Mouse (Mus musculus): Measurements from ENCODE around the gene Pitpnm1.

Gene Pitpnm1

DNA sequence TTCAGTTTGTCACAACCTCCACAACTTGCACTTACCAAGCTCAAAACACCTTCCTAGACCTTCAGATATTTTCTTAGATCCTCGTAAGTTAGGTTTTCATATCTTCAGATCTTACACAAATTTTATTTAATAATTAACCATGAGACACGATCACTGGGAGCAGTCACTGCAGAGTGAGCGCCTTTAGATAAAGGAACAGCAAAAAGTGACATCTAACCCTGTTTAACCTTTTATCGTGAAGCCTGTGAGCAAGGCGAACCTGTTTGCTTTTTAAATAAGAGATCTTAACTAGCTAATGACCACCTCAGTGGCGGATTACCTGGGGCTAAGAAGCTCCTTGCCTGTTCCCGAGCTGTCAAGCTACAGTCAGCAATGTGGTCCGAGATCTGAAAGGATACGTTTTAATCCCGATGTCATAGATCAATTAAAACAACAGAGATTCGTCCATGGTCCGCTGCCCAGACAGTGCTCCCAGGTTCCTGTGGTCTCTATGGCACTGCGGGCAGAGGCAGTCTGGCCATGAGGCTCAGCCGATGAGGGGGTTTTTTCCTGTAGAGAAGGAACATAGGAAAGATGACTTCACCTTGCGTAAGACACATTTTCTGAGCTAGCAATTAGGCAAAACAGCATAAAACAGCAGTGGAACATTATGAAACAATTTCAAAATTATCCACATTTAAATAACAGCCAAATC is 30.9 kb upstream of the Pitpnm1 start:
- no peak for DNase-seq

DNA sequence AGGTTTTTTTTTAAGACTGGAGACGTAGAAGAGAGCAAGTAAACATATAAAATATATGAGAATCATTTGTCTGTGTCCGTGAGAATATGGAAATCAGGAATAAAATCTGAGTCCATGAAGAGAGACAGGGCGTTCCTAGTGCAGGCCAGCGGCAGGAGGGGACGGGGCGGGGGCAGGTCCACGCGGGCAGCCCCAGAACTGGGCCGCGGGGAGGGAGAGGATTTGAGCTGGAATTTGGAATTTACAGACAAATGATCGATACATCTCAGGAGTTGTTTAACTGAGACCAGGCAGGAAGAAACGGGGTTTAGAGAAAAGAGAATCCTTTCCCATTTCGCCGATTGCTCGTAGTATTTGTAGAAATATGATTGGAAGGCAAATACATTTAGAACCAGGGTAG is 29.5 kb upstream of the Pitpnm1 start:
- no peak for DNase-seq

DNA sequence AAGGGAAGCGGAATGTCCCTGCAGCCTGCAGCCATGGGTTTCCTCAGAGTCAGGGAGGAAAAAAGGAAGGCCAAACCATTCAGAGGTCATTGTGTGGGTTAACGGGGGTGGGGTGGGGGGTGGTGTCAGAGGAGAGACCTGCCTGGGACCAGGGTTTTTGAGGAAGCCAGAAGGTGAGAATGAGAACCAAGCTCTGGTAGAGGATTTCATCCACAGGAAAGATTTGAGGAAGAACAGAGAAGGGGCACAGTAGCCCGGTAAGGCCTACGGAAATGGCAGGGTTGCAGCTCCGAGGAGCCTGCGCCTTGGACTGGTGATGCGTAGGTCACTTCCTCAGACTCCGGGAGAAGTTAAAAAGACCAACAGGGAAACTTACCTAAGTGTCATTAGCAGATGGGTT is 29.0 kb upstream of the Pitpnm1 start:
- DNase-seq = no peak

DNA sequence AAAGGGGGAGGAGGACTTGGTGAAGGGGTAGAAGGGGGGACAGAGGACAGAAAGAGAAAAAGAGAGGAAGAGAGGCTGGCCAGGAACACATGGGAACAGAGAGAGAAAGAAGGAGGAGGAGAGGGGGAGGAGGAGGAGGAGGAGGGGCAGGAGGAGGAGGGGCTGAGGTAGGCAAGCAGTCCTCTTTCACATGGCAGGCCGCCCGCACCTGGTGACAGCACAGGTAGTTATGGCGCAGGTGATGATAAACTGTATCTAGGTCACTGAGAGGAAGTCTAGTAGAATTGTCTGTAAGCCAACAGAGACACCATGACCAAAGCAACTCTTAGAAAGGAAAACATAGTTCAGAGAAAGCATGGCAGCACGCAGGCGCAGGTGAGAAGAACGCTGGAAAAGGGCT is 28.4 kb upstream of the Pitpnm1 start:
- no peak for DNase-seq

DNA sequence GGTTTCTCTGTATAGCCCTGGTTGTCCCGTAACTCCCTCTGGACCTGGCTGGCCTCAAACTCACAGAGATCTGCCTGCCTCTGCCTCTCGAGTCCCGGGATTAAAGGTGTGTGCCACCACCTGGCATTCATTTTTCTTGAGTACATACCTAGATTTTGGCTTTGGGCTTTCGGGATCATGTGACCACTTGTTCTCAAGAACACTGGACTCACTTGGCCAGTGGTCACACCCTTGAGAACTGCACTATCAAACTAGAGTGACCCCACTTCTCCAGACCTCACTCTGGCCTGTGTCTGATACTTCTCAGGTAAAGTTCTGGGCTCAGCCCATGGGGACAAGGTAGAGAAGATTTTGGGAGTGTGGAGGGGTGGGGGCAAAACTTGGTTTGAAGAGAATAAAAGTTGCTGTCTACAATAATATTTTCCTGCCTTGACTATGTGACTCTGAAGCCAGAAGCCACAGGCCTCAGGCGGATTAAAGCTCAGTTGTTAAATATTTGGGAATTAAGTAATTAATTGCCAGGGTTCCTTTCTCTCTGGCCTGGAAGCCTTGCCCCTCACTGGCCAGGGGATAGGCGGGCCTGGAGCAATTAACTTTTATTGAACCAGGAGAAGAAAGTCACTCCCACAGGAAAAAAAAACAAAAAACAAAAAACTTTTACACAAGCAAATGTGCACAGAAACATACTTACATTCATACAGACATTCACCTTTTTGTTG is 26.9 kb upstream of the Pitpnm1 start:
- peak in 1 of 2 experiments; percentile 18 for DNase-seq

DNA sequence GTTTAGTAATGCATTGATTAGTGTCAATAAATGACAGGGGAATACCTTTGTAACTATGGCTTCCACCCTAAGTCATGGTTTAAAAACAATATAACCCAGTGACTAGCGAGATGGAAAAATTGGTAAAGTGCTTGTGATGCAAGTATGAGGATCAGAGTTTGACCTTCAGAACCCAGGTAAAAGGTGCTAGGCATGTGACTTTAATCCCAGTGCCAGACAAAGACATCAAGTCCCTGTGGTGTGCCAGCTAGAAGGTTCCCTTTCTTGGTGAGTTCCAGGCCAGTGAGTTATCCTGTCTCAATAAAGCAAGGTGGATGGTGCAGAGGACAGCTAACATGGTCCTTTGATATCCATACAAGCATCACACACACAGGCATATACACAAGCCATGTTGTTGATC is 24.3 kb upstream of the Pitpnm1 start:
- DNase-seq = peak in 1 of 2 experiments; percentile 48

DNA sequence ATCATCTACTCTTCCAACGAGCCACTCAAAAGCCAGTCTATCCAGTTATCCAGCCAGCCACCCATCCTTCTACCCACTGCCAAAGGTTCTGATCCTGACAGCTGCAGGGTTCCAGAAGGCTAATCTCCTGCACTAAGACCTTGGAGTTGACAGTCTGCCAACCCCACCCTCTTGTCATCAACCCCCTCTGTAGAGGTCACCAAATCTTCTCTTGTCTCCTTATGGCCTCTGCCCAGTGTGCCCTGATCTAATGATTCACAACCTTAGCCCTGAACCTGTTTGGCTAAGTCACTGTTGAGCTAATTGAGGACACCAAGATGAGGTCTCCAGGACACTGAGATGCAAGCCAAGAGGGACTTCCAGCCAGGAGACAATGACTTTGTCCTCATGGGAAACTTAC is 20.2 kb upstream of the Pitpnm1 start:
- no peak for DNase-seq

DNA sequence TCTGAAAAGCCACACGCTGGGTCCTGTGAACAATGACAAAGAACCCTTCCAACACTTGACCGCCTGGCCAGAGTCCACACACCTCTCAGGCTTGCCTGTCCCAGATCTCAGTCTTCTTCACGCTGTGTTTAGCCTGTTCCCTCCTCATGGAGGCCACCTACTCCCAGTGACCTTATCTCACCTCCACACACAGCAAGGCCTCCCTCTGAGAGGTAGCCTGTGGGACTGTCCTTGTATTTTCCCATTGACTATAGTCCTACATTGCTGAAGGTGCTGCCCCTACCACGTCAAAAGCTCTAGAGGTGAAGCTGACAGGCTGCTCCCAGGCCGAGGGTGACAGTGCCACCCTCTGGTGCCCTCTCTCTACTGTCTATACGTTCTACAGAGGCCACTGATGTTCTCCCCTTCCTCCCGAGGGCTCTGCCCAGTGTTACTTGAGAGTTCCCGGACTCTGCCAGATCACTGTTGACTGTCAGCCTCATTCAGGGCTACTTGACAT is 19.2 kb upstream of the Pitpnm1 start:
- peak in 1 of 2 experiments; percentile 28 for DNase-seq

DNA sequence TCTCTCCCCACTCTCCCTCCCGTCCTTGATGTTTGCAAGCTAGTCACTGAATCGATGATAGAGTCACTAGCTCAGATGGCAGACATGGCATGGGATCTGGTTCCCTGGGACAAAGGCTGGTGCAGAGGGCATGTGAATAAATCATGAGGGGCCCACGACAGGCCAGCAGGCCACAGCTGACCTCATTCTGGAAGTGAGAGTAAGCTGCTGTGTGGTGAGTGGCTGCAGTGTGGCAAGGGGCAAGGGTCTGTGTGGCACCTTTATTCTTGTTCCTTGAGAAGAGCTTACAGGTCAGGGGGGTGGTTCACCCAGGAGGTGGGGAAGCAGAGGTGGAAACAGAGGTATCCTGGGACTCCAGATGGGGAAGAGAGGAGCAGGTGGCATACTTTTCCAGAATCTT is 18.4 kb upstream of the Pitpnm1 start, which contains the start of gene Cabp2:
TSS of gene Cabp2 (plus strand) at position 185 of the 400 bp plus-strand sequence.
- DNase-seq = no peak

DNA sequence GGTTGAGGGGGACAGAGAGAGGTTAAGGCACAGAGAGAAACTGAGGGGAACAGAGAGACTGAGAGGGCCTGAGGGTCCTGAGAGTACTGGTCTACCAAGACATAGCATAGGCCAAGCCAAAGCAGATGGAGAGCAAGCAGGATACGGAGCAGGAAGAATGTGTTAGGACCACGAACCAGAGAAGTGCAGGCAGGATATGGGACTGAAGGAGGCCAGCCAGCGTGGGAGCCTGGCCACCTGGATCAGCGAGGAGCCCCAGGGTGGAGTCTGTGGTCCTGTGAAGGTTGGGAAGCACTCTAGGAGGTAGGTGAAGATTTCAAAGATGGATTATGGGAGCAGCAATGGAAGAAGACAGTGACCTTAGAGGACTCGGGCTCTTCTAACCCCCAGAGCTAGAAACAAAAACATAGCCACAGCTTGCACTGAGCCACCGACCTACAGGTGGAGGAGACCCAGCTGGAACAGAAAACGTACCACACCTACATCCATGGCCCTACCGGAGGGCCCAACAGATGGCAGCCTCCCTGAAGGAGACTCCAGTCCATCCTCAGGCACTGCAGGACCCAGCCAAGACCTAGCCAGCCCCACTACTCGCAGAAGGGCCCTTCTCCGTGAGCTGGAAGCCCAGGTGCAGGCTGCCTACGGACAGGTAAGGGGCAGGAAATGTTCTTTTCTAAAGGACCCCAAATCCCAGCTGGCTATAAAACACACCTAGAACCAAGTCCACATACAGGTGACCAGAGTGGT is 17.4 kb upstream of the Pitpnm1 start:
- DNase-seq = no peak

DNA sequence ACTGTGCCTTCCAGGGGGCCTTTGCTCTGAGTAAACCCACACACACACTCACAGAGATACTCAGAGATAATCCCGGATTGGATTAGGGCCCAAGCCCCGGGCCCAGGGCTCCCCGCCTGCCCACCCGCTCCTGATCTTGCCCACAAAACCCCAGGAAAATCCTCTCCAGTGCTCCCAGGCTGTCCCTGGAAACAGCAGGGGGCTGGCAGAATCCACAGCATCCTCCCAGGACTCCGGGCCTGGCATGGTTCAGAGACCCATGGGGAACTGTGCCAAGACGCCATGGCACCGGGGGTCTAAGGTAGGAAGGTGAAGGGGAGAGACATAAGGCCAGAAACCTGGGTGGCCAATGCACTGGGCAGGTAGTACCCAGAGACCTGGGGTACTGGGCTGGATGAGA is 16.5 kb upstream of the Pitpnm1 start:
- no peak for DNase-seq

DNA sequence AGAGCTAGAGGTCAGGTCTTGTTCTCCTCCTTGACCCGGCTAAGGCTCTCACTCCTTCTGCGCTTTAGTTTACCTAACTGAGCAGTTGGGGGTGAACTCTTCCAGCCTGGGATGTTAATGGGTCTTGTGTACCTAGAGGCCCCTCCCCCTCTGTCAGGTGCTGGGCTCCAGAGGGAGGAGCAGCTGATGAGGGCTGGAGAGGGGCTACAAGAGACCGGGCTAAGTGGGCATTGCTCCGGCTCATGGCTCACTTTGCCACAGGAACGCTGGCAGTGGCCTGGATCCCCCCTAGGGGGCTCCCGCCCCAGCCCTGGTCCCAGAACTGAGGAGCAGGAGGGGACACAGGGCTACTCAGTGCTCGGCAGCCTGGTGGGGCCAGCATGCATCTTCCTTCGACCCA is 16.0 kb upstream of the Pitpnm1 start:
- no peak for DNase-seq

DNA sequence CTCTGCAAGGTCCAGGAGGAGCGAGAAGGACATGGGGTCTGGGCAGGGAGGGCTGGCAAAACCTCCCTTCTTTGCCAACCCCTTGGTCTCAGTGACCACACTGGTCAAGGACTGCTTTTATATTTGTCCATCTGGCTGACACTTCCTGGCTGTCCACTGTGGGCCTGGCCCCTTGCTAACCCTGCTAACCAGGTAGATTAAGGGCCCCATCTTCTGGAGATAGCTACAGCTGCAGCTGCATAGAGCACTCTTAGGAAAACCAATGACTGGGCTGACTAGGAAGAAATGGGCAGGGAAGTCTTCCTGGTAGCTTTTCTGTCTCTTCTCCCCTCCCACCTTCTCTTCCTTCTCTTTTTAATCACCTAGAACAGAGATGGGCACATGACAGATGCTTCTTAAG is 14.8 kb upstream of the Pitpnm1 start:
- peak; percentile 47 to 65 for DNase-seq

DNA sequence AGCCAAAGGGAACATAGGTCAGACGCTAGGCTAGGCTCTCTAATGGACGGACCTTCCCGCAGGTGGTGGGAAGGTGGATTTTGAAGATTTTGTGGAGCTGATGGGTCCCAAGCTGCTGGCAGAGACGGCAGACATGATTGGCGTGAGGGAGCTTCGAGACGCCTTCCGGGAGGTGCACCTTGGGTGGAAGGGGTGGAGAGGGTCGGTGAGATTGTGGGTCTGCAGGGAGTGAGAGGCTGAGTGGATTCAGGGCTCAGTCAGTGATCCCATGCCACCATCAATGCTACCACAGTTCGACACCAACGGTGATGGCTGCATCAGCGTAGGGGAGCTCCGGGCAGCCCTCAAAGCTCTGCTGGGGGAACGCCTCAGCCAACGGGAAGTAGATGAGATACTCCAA is 13.6 kb upstream of the Pitpnm1 start:
- DNase-seq = peak in 1 of 2 experiments; percentile 32

DNA sequence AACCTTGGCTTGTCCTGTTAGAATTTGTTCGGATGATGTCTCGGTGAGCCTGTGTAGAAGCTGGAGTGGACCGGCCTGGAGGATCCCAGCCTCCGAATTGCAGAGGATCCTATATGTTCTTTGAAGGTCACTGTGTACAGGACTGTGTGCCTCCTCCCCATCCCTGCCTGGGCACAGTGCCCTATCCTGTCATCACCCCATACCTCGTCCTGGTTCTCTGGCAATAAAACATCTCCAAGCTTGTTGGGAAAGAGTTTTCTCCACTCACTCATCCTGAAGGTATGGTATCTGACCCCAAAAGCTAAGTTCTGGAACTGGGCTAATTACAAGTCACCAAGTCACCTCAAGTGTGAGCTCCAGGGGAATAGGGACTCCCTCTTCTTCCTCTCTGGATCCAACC is 12.7 kb upstream of the Pitpnm1 start:
- no peak for DNase-seq

DNA sequence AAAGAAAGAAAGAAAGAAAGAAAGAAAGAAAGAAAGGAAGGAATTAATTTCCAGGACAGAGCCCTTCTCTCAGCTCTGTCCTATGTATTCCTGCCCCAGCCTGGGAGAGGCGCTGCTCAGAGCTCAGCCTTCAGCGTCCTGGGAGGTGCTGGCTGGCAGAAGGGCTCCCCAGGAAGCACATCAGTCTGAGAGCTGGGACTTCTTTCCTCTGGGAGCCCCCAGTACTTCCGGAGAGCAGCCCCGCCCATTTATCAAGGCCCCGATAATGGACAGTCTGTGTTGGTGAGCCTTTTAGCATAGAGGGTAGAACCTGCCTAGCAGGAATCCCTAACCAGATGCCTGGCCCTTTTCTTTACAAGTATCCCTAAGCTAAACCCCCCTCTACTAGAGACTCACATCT is 11.7 kb upstream of the Pitpnm1 start:
- no peak for DNase-seq

DNA sequence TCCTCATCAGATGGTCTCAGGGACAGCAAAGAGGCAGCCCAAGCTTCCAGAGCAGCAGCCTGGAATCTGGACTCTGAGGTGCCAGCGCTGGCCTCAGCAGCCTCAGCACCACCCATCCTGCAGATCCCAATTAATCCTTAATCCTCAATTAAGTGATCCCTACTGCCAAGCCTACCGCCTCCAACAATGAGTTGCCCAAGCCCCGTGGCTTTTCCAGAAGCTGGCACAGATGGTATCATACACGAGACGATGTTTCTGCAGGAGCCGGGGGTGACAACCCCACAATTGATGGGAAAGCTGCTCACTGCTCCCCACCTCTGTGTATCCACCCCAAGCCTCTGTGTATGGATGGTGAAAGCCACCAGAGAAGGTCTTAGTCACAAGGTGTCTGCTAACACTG is 10.7 kb upstream of the Pitpnm1 start:
- no peak for DNase-seq

DNA sequence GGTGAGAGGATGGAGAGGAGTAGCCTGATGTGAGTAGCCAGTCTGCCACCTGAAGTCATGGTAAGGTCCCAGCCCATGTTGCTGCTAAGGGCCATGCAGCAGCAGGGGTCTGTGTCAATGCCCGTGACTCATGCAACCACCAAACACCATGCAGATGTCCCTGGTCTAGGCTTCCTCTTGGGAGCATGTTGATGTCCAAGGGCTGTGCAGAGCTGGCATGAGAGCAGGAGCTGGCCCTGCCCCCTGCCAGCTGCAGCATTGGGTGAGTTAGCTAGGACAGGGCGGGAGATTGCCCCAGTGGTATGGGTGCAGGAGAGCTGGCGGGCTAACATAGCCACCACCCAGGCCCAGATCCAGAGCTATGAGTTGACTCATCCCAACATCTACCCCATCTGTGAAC is 9.4 kb upstream of the Pitpnm1 start:
- DNase-seq = no peak

DNA sequence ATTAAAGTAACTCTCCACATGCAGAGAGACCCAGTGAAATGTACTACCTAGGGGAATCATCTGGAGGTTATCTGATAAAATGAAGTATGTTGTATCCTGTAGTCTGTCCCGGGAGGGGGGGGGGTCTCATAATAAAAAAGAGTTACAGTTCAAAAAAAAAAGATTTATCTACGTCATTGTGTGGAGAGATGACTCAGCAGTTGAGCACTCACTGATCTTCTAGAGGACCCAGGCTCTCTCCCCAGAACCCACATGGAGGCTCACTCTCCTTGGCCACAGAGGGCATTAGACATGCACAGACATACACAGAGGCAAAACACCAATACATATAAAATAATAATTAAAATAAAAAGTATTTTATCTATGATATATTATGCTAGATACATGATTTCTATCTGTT is 8.4 kb upstream of the Pitpnm1 start:
- no peak for DNase-seq

DNA sequence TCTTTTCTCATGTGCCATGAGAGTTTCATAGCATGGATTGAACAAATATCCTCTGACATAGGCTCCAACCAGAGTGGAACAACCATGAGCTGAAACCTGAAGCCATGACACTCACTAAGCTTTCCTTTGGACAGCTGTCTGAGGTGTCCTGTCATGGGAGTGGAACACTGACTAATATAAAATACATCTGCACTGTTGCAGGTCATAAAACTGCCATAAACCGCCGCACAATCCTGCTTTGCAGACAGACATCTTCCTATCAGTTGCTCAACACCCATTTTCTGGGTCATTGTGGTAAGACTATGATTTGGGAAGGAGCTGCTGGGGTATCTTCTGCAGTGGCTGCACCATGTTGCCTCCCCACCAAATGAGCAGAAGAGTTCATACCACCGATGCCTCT is 7.0 kb upstream of the Pitpnm1 start:
- DNase-seq = no peak

DNA sequence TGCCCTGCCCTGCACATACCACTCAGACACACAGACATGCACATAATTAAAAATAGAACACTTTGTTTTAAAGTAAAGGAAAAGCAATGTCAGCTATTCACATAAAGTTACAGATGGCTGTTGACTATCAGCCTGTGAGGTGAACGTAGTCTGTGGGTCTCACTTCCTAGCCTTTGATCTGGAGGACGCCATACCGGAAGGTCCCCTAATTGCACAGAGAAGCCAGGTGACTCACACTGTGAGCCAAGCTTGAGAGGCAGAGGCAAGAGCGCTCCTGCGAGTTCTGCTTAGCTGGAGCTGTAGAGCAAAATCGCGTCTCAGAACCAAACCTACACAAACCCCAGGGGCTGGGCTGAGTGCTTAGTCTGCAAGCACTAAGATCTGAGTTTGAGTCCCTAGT is 6.0 kb upstream of the Pitpnm1 start:
- no peak for DNase-seq

DNA sequence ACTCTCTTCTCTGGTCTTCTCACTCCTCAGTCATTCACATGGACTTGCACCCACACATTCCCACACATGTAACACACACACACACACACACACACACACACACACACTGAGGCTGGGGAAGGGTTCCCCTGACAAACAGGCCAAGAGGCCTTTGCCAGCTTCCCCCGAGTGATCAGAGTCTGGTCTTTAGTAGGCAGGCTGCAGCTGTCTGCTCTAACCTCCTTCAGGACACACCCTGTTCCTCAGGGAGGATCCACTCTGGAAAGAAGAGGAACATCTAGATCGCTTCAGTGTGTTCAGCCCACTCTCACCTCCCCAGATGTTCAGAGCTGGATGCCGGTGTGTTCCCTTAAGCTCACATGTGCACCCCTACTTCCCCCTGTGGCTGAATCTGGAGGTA is 5.5 kb upstream of the Pitpnm1 start:
- DNase-seq = no peak

DNA sequence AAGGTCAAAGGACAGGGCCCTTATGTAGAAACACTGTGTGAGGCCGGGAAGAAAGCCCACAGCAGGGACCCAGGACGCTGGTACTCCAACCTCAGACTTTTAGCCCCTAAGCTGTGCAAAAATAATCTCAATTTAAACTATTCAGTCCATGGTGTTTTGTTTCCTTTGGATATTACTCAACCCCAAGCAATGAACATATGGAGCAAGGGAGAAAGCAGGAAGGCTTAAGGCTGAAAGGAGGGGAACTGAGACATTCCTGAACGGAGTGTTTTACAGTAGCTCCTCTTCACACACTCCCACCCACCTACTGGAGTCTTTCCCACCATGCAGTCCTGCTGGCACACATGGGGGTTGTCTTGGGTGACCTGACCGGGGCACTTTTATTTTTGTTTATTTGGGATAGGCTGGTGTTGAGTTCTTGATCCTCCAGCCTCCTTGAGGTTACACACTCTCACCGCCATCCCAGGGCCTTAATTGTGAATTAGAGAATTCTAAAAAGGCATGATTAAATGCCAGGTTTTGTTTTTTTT is 5.0 kb upstream of the Pitpnm1 start:
- no peak for DNase-seq

DNA sequence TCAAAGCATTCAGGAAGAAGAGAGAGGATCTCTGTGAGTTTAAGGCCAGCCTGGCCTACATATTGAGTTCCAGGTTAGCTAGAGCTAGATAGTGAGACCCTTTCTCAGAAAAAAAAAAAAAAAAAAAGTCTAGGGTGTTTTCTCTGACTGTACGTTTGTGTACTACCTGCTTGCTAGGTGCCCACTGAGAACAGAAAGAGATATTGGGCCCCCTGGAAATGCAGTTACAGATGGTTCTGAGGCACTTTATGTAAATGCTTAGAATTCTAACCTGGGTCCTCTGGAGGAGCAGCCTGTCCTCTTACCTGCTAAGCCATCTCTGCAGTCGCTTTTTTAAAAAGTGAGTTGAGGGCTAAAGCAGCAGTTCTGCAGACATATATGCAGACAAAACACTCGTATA is 4.0 kb upstream of the Pitpnm1 start:
- no peak for DNase-seq

Data from kidney, postnatal 25 days (tissue).